Mouse (Mus musculus) heart, embryonic 11.5 days (tissue): ENCODE measurements around the gene Gm28042. TPM values are rescaled to one million over a fixed set of nuclear protein-coding genes. Genes with fewer than 3 reads are reported as not detected.

Source experiments
- ATAC-seq: fragments of 200-750 bp; cut with Nextera tagmentation; replicated peaks from 2 replicates; pipeline ENCODE4 v1.8.0; 2017; ENCODE audit warnings: moderate library complexity; ENCODE audit not compliant: insufficient number of reproducible peaks, low FRiP score, low TSS enrichment
- H3K27ac ChIP-seq: fragments of 300-500 bp; sonication (generic); 2 replicates; pipeline ENCODE4 v1.5.1; 2014; ENCODE audit warnings: mild to moderate bottlenecking, low read depth, low read length
- H3K27me3 ChIP-seq: fragments of 300-500 bp; sonication (generic); 2 replicates; pipeline ENCODE4 v1.6.1; 2014; ENCODE audit warnings: mild to moderate bottlenecking, low read length, mixed read lengths; ENCODE audit not compliant: control insufficient read depth, insufficient read depth
- H3K36me3 ChIP-seq: fragments of 300-500 bp; sonication (generic); 2 replicates; pipeline ENCODE4 v1.6.1; 2014; ENCODE audit warnings: mild to moderate bottlenecking, low read length, moderate library complexity, mixed read lengths; ENCODE audit not compliant: control insufficient read depth, insufficient read depth
- H3K4me1 ChIP-seq: fragments of 300-500 bp; sonication (generic); 2 replicates; pipeline ENCODE4 v1.6.1; 2014; ENCODE audit warnings: low read length; ENCODE audit not compliant: control insufficient read depth, insufficient read depth
- H3K4me2 ChIP-seq: fragments of 300-500 bp; sonication (generic); 2 replicates; pipeline ENCODE4 v1.6.1; 2014; ENCODE audit warnings: mild to moderate bottlenecking, moderate library complexity
- H3K4me3 ChIP-seq: fragments of 300-500 bp; sonication (generic); 2 replicates; pipeline ENCODE4 v1.5.1; 2014; ENCODE audit warnings: low read depth, low read length
- H3K9ac ChIP-seq: fragments of 300-500 bp; sonication (generic); 2 replicates; pipeline ENCODE4 v1.6.1; 2014; ENCODE audit warnings: mild to moderate bottlenecking, low read depth, low read length, moderate library complexity
- H3K9me3 ChIP-seq: fragments of 300-500 bp; sonication (generic); replicated peaks from 2 replicates; pipeline ENCODE4 v1.6.1; 2016; ENCODE audit warnings: low read length; ENCODE audit not compliant: control insufficient read depth
- WGBS: fragments of 180-500 bp; shearing (Covaris S2); extraction: QIAGEN DNeasy Blood & Tissue Kit; methylation state at CpG from one replicate; pipeline ENCODE4 v1.1.7; 2014; ENCODE audit not compliant: insufficient replicate concordance; 5-methylcytosine and 5-hydroxymethylcytosine counted together
- polyA plus RNA-seq: library from polyadenylated mRNA; unstranded; fragments of >200 nt; fragmentation: Nextera tagmentation; extraction: Ambion mirVana; gene quantifications from 2 replicates; pipeline ENCODE4 v1.2.1, GENCODE M21; 2014

Gm28042 gene
- polyA plus RNA-seq, 1 experiment from 2014 or later = 1.8 TPM

- H3K9me3 ChIP-seq = no peaks in the 10 kb centered on the region
- no peak overlapping the region for H3K4me2 ChIP-seq
- WGBS = 70% methylated on average over 8 of the region's 8 CpGs
- no peaks in the 10 kb centered on the region for H3K4me1 ChIP-seq
- ATAC-seq = no peak
- H3K27ac ChIP-seq = no peak overlapping the region
- H3K9ac ChIP-seq = no peak overlapping the region
- H3K27me3 ChIP-seq = peaks cover 5% of the 10 kb centered on the region; the same call in 1 of the 2 replicates
- no peaks in the 10 kb centered on the region for H3K36me3 ChIP-seq
- no peak overlapping the region for H3K4me3 ChIP-seq
Observed at GRCm38 (mm10) chr2:120069466-120069990, 42.2 kb downstream of the Gm28042 start.

DNA sequence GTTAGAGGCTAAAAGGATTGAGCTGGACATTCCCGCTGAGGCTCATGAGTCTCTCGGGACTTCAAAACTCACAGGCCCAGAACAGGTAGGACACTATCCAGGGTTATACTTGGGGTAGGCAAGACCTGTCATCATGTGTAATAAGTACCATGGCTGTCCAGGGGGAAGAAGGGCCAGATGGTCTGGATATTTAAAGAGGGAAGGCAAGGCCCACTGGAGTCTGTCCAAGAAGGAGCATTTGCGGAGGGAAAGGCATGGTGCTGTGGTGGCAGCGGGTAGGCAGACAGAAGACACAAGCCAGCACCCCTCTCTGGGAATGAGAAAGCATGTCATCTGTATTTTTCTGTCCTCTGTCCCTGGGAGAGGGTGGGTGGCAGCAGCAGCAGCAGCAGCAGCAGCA is 46.8 kb downstream of the Gm28042 start:
- no peak for ATAC-seq
- Histone ChIP-seq H3K4me1 (0 out of 2 replicates have a peak, but pooled peaks cover 8% of the 10 kb centered on the region), H3K27ac (no peak overlapping the region), H3K4me2 (no peak overlapping the region), H3K9me3 (no peaks in the 10 kb centered on the region), H3K36me3 (no peaks in the 10 kb centered on the region), H3K9ac (no peak overlapping the region), H3K4me3 (no peak overlapping the region), H3K27me3 (peaks cover 22% of the 10 kb centered on the region)
- WGBS = 74% methylated on average over 4 of the region's 4 CpGs

- Histone ChIP-seq H3K27me3 (peaks cover 24% of the 10 kb centered on the region), H3K4me3 (peak overlapping the region; percentile 38), H3K4me1 (0 out of 2 replicates have a peak, but pooled peaks cover 8% of the 10 kb centered on the region), H3K4me2 (peak overlapping the region; percentile 70), H3K36me3 (no peaks in the 10 kb centered on the region), H3K9ac (0 out of 2 replicates have a peak overlapping the region, but pooled peaks have one; percentile 39), H3K9me3 (no peaks in the 10 kb centered on the region), H3K27ac (no peak overlapping the region)
- ATAC-seq = no peak
- 2% methylated on average over 36 of the region's 36 CpGs for WGBS
Observed at GRCm38 (mm10) chr2:120076076-120076705, 48.9 kb downstream of the Gm28042 start.

DNA sequence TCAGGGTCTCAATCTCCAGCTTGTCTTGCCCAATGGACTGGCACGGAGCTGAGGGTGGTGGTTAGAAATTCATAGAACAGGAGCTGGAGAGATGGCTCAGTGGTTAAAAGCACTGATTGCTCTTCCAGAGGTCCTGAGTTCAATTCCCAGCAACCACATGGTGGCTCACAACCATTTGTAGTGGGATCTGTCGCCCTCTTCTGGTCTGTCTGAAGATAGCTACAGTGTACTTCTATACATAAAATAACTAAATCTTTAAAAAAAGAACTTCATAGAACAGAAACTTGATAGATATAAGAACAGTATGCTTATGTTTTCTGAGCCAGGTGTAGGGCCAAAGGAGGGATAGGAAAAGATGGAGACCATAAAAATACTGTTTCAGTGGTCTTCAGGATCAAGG is 55.1 kb downstream of the Gm28042 start:
- ATAC-seq = no peak

DNA sequence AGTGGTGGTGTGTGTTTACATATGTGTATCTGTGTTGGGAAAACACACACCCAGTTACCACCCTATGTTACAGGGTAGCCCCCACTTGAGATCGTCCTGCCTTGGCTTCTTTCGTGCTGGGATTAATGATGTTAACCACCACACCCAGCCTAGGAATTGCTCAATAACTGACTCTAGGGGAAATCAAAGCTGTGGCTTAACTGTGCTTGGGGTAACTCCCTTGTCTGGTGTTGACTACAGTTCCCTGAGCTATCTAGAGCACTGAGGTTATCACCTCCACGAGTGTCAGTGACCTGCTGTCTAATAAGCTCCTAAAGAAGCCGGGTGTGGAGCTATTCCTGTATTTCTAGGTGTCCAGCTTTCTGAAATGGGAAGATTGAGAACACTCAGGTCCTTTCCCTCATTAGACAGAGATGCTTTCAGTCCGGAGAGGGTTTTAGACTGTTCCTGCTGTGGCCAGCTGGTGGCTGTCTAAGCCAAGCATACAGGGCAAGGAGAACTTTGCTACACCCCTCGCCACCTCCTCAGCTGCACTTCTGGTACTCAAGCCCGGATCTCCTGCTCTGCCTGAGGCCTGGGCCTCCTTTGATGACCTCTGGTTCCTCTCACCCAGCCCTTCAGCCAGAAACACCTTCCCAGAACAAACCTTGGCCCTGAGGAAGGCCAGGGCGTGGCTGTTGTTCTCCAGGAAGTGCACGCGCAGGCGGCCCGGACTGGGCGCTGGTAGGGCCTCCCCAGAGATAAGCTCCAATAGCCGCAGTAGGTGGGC is 57.5 kb downstream of the Gm28042 start:
- WGBS = 60% methylated on average over 14 of the region's 14 CpGs
- Histone ChIP-seq H3K9me3 (no peaks in the 10 kb centered on the region), H3K9ac (0 out of 2 replicates have a peak overlapping the region, but pooled peaks have one; percentile 54), H3K36me3 (peaks cover under 1% of the 10 kb centered on the region), H3K4me2 (no peak overlapping the region), H3K4me1 (peaks cover 2% of the 10 kb centered on the region; the same call in 1 of the 2 replicates), H3K27ac (no peak overlapping the region), H3K27me3 (no peaks in the 10 kb centered on the region), H3K4me3 (no peak overlapping the region)
- no peak for ATAC-seq

More for the DNA sequence above, 55.1 kb downstream of the Gm28042 start:
- H3K9me3 ChIP-seq = no peaks in the 10 kb centered on the region
- H3K27ac ChIP-seq = no peak overlapping the region
- 61% methylated on average over 2 of the region's 2 CpGs for WGBS
- H3K4me3 ChIP-seq = no peak overlapping the region
- no peaks in the 10 kb centered on the region; the same call in 1 of the 2 replicates for H3K36me3 ChIP-seq
- no peak overlapping the region for H3K4me2 ChIP-seq
- H3K9ac ChIP-seq = no peak overlapping the region
- peaks cover 2% of the 10 kb centered on the region; the same call in 1 of the 2 replicates for H3K4me1 ChIP-seq
- H3K27me3 ChIP-seq = peaks cover 4% of the 10 kb centered on the region

DNA sequence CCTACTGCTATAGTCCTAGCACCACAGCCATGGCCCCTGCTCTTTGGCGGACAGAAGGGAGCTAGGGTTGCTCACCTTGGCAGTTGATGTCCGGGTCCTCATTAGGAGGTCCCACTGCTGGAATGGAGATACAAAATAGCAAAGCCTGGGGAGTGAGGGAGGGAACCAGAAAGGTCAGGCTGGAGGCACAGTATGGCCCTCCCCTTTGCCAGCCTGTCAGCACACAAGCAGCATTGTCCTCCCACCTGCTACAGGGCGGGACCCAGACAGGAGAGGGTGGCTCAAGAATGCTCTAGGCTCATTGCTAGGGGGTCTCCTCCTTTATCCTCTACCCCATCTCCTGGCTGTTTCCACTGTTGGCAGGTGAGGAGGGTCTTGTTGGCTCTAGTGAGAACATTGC is 58.7 kb downstream of the Gm28042 start:
- H3K36me3 ChIP-seq = peaks cover 5% of the 10 kb centered on the region
- no peak overlapping the region for H3K4me3 ChIP-seq
- no peak overlapping the region for H3K9ac ChIP-seq
- 72% methylated on average over 3 of the region's 3 CpGs for WGBS
- no peak for ATAC-seq
- no peak overlapping the region for H3K4me2 ChIP-seq
- H3K27ac ChIP-seq = no peak overlapping the region
- H3K4me1 ChIP-seq = peaks cover 5% of the 10 kb centered on the region
- no peaks in the 10 kb centered on the region for H3K9me3 ChIP-seq
- no peaks in the 10 kb centered on the region for H3K27me3 ChIP-seq

DNA sequence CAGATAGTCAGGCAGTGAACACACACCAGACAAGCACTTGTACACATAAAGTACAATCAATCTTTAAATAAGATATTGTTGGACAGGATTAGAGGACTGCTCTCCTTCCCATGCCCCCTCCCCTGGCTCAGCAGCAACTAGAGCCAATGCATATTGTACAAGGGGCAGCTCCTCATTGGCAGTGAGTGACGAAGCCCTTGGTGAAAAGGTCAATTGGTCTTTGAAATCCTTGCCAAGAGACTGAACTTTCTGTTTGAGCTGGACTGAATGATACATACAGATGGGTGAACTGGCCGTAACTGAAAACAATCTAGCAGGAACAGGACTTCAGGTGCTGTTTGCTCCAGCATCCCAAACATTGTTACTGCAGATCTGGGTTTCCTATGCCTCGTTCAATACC is 60.1 kb downstream of the Gm28042 start:
- Histone ChIP-seq H3K27me3 (no peaks in the 10 kb centered on the region), H3K27ac (no peak overlapping the region), H3K4me2 (no peak overlapping the region), H3K36me3 (peaks cover 8% of the 10 kb centered on the region), H3K9me3 (no peaks in the 10 kb centered on the region), H3K9ac (no peak overlapping the region), H3K4me3 (no peak overlapping the region), H3K4me1 (peaks cover 5% of the 10 kb centered on the region)
- no peak for ATAC-seq
- WGBS = 90% methylated on average over 3 of the region's 3 CpGs

- no peak overlapping the region for H3K4me2 ChIP-seq
- H3K4me3 ChIP-seq = no peak overlapping the region
- H3K4me1 ChIP-seq = peaks cover 5% of the 10 kb centered on the region
- no peaks in the 10 kb centered on the region for H3K27me3 ChIP-seq
- ATAC-seq = no peak
- H3K36me3 ChIP-seq = peaks cover 8% of the 10 kb centered on the region
- H3K9ac ChIP-seq = no peak overlapping the region
- no peaks in the 10 kb centered on the region for H3K9me3 ChIP-seq
- no peak overlapping the region for H3K27ac ChIP-seq
- WGBS = 89% methylated on average over 2 of the region's 2 CpGs
Observed at GRCm38 (mm10) chr2:120087897-120088296, 60.6 kb downstream of the Gm28042 start.
